Mouse (Mus musculus): ENCODE data around the gene Spata31d1d.

DNA sequence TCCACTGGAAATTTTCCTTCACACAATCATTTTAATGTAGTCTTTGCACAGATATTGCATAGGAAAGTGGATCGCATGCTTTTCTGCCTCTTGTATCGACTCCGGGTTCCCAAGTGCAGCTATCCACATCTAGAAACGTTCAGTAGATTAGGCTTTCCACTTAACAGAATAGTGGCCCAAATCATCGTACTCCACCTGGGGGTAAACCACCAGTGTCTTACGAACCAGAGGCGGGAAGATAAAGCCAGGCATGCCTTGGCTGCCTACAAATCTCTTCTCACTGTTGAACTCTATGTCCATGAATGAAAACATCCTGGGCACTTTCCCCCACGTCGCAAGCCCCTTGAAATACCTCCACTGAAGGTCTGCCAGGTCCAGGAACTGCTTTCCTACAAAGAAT is 42.2 kb downstream of the Spata31d1d start:
- no peak for TF ChIP-seq CTCF (IDR thresholded peaks at IDR 0.05; ENCODE audit: low read depth, low read length)
- TF ChIP-seq POLR2A (IDR thresholded peaks at IDR 0.05; ENCODE audit: borderline replicate concordance, low read depth, low read length) = no peak

All from bone marrow macrophage, adult 2 months (primary cell).